Mouse (Mus musculus) kidney, embryonic 14.5 days (tissue): ENCODE measurements around the gene Mcm7. TPM values are rescaled to one million over a fixed set of nuclear protein-coding genes. Genes with fewer than 3 reads are reported as not detected.
A peak's percentile ranks its signal among the peaks of the same experiment; 100 is the strongest.

ENCODE experiments used
- ATAC-seq: fragments of 200-750 bp; cut with Nextera tagmentation; 2 replicates; pipeline ENCODE4 v1.8.0; 2017; ENCODE audit warnings: moderate number of reproducible peaks, mild to moderate bottlenecking, moderate TSS enrichment, moderate library complexity; ENCODE audit not compliant: low FRiP score, low TSS enrichment
- H3K27ac ChIP-seq: fragments of 300-500 bp; sonication (generic); 2 replicates; pipeline ENCODE4 v1.5.1; 2014; ENCODE audit warnings: low read depth, mild to moderate bottlenecking, low read length, moderate library complexity, mixed read lengths
- H3K27me3 ChIP-seq: fragments of 300-500 bp; sonication (generic); 2 replicates; pipeline ENCODE4 v1.6.1; 2014; ENCODE audit warnings: mild to moderate bottlenecking, low read length; ENCODE audit not compliant: control insufficient read depth, insufficient read depth
- H3K36me3 ChIP-seq: fragments of 300-500 bp; sonication (generic); 2 replicates; pipeline ENCODE4 v1.6.1; 2014; ENCODE audit warnings: low read length, mixed read lengths; ENCODE audit not compliant: control insufficient read depth, insufficient read depth
- H3K4me1 ChIP-seq: fragments of 300-500 bp; sonication (generic); 2 replicates; pipeline ENCODE4 v1.6.1; 2014; ENCODE audit warnings: low read length, mixed read lengths; ENCODE audit not compliant: control insufficient read depth, insufficient read depth
- H3K4me2 ChIP-seq: fragments of 300-500 bp; sonication (generic); replicated peaks from 2 replicates; pipeline ENCODE4 v1.6.1; 2014; ENCODE audit warnings: low read depth, mild to moderate bottlenecking, low read length
- H3K4me3 ChIP-seq: fragments of 300-500 bp; sonication (generic); 2 replicates; pipeline ENCODE4 v1.5.1; 2014; ENCODE audit warnings: mild to moderate bottlenecking, low read length
- H3K9ac ChIP-seq: fragments of 300-500 bp; sonication (generic); 2 replicates; pipeline ENCODE4 v1.6.1; 2014; ENCODE audit warnings: low read depth, mild to moderate bottlenecking, low read length, moderate library complexity
- H3K9me3 ChIP-seq: fragments of 300-500 bp; sonication (generic); 2 replicates; pipeline ENCODE4 v1.6.1; 2016; ENCODE audit warnings: low read length; ENCODE audit not compliant: control insufficient read depth
- WGBS: fragments of 180-500 bp; shearing (Covaris S2); extraction: QIAGEN DNeasy Blood & Tissue Kit; methylation state at CpG from one replicate; pipeline ENCODE4 v1.1.7; 2014; 5-methylcytosine and 5-hydroxymethylcytosine counted together
- polyA plus RNA-seq: library from polyadenylated mRNA; unstranded; fragments of >200 nt; fragmentation: Nextera tagmentation; extraction: Ambion mirVana; gene quantifications from 2 replicates; pipeline ENCODE4 v1.2.1, GENCODE M21; 2014

Mcm7 gene
- polyA plus RNA-seq, 1 experiment from 2014 or later, result 241 TPM

- no peak overlapping the region for H3K27ac ChIP-seq
- no peak overlapping the region for H3K9ac ChIP-seq
- H3K36me3 ChIP-seq, result peaks cover 55% of the 10 kb centered on the region
- no peak overlapping the region for H3K4me2 ChIP-seq
- no peak for ATAC-seq
- no peak overlapping the region for H3K4me3 ChIP-seq
- peaks cover 11% of the 10 kb centered on the region; the same call in 1 of the 2 replicates for H3K4me1 ChIP-seq
- no peaks in the 10 kb centered on the region for H3K9me3 ChIP-seq
- H3K27me3 ChIP-seq, result no peaks in the 10 kb centered on the region
- 66% methylated on average over 6 of the region's 6 CpGs for WGBS
Observed at GRCm38 (mm10) chr5:138163046-138163445, 9.2 kb downstream of the Mcm7 start.

GRCm38 (mm10) chr5:138160842-138161665 lies 11.2 kb downstream of the Mcm7 start, which contains the start of gene Cops6:
Cops6 (plus strand) TSS chr5:138161071.
- Histone ChIP-seq H3K36me3 (peaks cover 36% of the 10 kb centered on the region), H3K4me2 (peak within 1 kb of the TSS; percentile 71), H3K4me3 (peak within 1 kb of the TSS; percentile 84), H3K9ac (peak within 1 kb of the TSS; percentile 89), H3K4me1 (peaks cover 11% of the 10 kb centered on the region; the same call in 1 of the 2 replicates), H3K9me3 (no peaks in the 10 kb centered on the region), H3K27me3 (no peaks in the 10 kb centered on the region), H3K27ac (peak within 1 kb of the TSS; percentile 25; the same call in 1 of the 2 replicates)
- peak; percentile 94 for ATAC-seq
- under 1% methylated on average over 42 of the region's 42 CpGs for WGBS

DNA sequence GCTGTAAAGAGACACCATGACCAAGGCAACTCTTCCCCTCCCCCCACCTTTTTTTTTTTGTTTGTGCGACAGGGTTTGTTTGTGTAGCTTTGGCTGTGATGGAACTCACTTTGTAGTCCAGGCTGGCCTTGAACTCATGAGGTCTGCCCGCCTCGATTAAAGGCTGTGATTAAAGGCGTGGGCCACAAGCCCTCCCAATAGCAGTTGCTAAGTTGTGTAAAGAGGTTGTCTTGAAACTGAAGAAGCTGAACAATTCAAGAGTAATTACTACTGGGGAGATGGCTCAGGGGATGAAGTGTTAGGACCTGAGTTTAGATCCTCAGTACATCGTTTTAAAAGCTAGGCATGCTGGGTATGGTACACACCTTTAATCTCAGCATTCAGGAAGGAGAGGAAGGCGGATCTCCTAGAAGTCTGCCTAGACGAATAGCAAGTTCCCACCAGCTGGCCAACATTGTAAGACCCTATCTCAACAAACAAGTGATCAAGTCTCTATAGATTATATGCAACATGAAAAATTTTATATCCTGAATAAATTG lies 11.9 kb downstream of the Mcm7 start:
- H3K36me3 ChIP-seq, result peaks cover 28% of the 10 kb centered on the region
- peak overlapping the region; percentile 84; the same call in 1 of the 2 replicates for H3K4me3 ChIP-seq
- WGBS, result 63% methylated on average over 7 of the region's 7 CpGs
- ATAC-seq, result no peak
- H3K4me2 ChIP-seq, result peak overlapping the region; percentile 71
- peak overlapping the region; percentile 89; the same call in 1 of the 2 replicates for H3K9ac ChIP-seq
- no peaks in the 10 kb centered on the region for H3K9me3 ChIP-seq
- no peak overlapping the region for H3K27ac ChIP-seq
- peaks cover 11% of the 10 kb centered on the region; the same call in 1 of the 2 replicates for H3K4me1 ChIP-seq
- no peaks in the 10 kb centered on the region for H3K27me3 ChIP-seq

GRCm38 (mm10) chr5:138155443-138155976 lies 16.7 kb downstream of the Mcm7 start, which contains the start of gene Zfp113:
Zfp113 (minus strand) TSS chr5:138155744.
- Histone ChIP-seq H3K9ac (peak within 1 kb of the TSS; percentile 81), H3K4me3 (peak within 1 kb of the TSS; percentile 63), H3K36me3 (peaks cover 21% of the 10 kb centered on the region), H3K27ac (peak within 1 kb of the TSS; percentile 83), H3K4me1 (no peaks in the 10 kb centered on the region), H3K9me3 (no peaks in the 10 kb centered on the region), H3K27me3 (no peaks in the 10 kb centered on the region), H3K4me2 (peak within 1 kb of the TSS; percentile 70)
- under 1% methylated on average over 31 of the region's 31 CpGs for WGBS
- peak; percentile 96 for ATAC-seq

GRCm38 (mm10) chr5:138154390-138154789 lies 17.8 kb downstream of the Mcm7 start:
- Histone ChIP-seq H3K9me3 (no peaks in the 10 kb centered on the region), H3K4me3 (peak overlapping the region; percentile 63; the same call in 1 of the 2 replicates), H3K4me2 (peak overlapping the region; percentile 70), H3K9ac (peak overlapping the region; percentile 81; the same call in 1 of the 2 replicates), H3K27ac (no peak overlapping the region), H3K4me1 (no peaks in the 10 kb centered on the region), H3K36me3 (peaks cover 25% of the 10 kb centered on the region), H3K27me3 (no peaks in the 10 kb centered on the region)
- no peak for ATAC-seq
- 80% methylated on average over 3 of the region's 3 CpGs for WGBS

- Histone ChIP-seq H3K4me2 (no peak overlapping the region), H3K9ac (no peak overlapping the region), H3K4me3 (no peak overlapping the region), H3K9me3 (no peaks in the 10 kb centered on the region), H3K36me3 (peaks cover 23% of the 10 kb centered on the region), H3K27me3 (no peaks in the 10 kb centered on the region), H3K27ac (no peak overlapping the region), H3K4me1 (no peaks in the 10 kb centered on the region)
- 74% methylated on average over 4 of the region's 4 CpGs for WGBS
- ATAC-seq, result no peak
Observed at GRCm38 (mm10) chr5:138138585-138138984, 33.6 kb downstream of the Mcm7 start.

- Histone ChIP-seq H3K27ac (no peak overlapping the region), H3K36me3 (peaks cover 23% of the 10 kb centered on the region), H3K9me3 (no peaks in the 10 kb centered on the region), H3K4me2 (no peak overlapping the region), H3K9ac (no peak overlapping the region), H3K27me3 (no peaks in the 10 kb centered on the region), H3K4me3 (no peak overlapping the region), H3K4me1 (no peaks in the 10 kb centered on the region)
- 60% methylated on average over 8 of the region's 8 CpGs for WGBS
- peak; percentile 59; the same call in 1 of the 2 replicates for ATAC-seq
Observed at GRCm38 (mm10) chr5:138137935-138138549, 34.2 kb downstream of the Mcm7 start.

DNA sequence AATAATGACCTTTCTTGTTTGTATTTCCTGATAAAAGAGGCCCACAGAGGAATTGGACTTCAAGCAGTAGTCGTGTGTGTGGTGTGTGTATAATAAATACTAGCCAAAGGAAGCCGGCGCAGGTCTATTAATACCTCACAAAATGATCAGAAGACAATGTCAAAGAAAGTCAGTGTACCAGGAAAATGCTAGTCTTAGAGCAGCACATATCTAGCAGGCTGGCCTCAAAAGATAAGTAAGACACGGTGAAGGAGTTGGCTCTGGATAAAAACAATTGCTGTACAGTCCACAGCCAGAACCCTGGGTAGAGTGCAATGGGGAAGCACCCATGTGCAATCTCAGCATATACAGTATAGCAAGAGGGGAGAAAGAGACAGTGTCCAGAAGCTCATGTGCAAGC lies 35.0 kb downstream of the Mcm7 start:
- Histone ChIP-seq H3K4me3 (no peak overlapping the region), H3K4me2 (no peak overlapping the region), H3K27ac (no peak overlapping the region), H3K4me1 (no peaks in the 10 kb centered on the region), H3K9ac (no peak overlapping the region), H3K9me3 (no peaks in the 10 kb centered on the region), H3K36me3 (peaks cover 30% of the 10 kb centered on the region), H3K27me3 (no peaks in the 10 kb centered on the region)
- WGBS, result 68% methylated on average over 4 of the region's 4 CpGs
- no peak for ATAC-seq
